Mouse (Mus musculus) heart, adult 9 months (tissue): ENCODE data around the gene Olfr47.
"Not testable (repeated sequence)": the region's sequence is repeated elsewhere in the genome, so short reads cannot be mapped to it uniquely, and the experiment has no call there.

Source experiments
- DNase-seq, 2 experiments: peaks; one replicate each; pipeline ENCODE4 v3.0.0; 2022; ENCODE audit warnings: low spot score in 2 of 2

Olfr47 gene

DNA sequence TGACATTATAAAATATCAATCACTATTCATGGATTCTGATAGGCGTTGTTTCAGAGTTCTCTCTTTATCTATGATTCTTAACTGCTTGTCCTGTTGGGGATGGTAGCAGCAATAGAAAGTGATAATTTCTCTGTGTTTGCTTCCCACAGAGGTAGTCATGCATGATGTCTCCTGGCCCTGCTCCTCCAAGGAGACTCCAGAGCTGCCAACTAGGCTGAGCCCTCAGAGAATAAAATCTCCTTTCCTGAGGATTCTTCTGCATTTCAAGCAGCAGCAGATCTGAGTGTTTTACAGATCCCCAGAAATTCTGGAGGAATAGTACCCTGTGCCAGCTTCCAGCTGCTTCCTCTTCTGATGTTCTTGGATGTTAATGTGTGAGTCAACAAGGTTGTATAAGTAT, at the start of gene Olfr47:
TSS of gene Olfr47 (plus strand) at position 275 of the 400 bp plus-strand sequence.
- not testable (repeated sequence) for DNase-seq

DNA sequence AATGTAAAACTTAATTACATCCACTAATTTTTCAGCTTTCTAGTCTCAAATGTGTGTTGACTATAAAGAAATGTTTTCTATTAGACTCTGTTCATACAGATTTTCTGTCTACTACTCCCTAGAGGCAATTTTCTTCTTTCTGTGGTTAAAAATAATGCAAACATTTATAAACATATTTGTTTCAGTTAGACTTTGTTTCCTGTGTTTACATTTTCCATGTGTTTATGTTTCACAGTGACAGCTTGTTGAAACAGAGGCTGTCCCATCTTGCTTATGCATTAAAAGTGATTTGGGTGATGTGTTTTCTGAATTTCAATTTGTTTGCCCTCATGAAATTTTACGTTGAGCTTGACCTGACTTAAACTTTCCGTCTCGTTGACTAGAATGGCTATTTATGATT, 40.3 kb upstream of the Olfr47 start:
- no peak for DNase-seq

DNA sequence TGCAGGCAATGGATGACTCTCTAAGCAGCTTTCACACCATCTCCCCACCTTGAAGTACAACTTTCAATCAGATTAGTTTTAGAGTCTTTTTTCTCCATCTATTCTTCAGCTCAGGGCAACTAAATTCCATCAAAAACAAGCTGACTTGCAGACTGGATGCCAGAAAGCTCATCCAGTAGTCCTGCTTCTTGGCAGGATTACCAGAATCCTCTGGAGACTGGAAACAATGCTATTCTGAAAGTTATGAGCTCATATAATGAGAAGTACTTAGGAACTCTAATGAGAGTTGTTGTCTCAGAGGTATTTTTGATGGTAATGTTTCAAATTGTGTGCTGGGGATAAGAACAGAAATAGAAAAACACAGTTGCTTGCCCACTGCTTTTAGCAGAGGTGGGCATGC, 34.5 kb upstream of the Olfr47 start, which contains the start of gene Olfr435:
TSS of gene Olfr435 (plus strand) at position 366 of the 400 bp plus-strand sequence.
- no peak for DNase-seq

DNA sequence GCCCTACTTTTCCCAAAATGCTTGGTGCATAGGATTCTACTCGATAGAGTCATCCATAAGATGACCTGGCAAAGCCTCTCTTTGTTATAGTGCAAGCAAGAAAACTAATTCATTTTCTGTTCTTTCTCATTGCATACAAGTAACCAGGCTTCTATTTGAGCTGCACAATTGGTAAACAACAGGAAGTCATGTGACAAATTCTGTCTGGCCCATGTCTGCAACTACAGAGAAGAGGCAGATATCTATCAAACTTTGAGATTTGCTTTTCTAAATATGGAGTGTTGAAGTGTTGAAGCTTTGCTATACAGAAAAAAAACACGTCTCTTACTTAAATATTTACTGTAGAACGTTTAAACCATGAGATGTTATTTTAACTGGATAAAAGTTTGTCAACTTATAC, 33.2 kb upstream of the Olfr47 start:
- no peak for DNase-seq

DNA sequence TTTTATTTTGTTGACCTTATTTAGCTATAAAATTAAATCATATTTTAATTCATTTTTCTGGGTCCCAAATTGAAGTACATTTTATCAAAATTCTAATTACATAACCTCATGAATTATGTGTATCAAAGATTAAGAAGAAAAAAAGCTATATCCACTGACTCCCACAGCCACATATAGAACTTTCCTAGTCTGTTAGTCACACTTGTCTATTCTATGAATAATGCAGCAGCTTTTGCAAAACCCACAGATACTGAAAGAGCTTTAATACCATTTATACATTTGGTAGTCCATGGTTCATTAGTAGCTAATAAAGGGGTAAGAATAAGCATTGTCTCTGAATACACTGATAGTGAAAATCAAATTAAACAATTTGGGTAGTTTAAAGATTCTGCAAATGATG, 28.5 kb upstream of the Olfr47 start:
- no peak for DNase-seq

DNA sequence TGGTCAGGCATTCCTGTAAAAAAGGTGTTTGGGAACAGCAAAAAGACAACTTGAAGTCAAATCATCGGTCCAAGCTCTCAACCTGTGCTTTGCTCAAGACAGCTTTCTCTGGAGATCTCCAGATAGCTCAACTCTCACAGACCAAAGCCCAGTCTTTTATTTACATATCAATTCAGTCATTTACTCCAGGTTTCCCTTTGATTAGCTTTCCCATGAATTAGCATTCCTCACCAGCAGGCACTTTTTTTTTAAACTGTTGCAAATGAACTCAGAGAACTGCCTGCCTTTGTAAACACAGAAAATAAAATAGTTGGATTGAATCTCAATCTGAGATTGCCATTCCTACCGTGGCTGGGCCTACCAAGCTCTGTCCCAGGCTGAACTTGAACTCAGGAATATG, 26.0 kb upstream of the Olfr47 start:
- DNase-seq = no peak

DNA sequence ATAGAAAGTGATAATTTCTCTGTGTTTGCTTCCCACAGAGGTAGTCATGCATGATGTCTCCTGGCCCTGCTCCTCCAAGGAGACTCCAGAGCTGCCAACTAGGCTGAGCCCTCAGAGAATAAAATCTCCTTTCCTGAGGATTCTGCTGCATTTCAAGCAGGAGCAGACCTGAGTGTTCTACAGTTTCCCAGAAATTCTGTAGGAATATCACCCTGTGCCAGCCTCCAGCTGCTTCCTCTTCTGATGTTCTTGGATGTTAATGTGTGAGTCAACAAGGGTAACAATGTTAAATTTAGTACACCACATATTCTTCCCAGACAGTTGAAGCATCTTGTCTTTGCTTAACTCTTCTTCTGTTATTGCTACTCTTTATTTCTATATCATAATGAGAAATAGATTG, 18.5 kb upstream of the Olfr47 start, which contains the start of gene Olfr434:
TSS of gene Olfr434 (plus strand) at position 149 of the 400 bp plus-strand sequence.
- DNase-seq = not testable (repeated sequence)

DNA sequence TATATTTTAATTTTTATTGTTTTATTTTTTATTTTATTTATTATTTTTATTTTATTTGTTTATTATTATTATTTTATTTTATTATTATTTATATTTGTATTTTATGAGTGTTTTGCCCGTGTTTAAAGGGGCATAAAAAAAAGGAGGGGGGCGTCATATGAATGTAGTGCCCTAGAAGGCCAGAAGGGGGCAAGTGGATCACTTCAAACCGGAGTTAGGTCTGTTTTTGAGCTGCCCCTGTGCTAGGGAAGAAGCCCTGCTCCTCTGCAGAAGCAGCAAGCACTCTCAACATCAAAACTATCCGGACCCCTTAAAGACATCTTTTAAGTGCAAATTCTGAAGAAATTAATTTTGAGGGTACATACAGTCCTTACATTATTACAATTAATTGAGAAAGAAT, 10.7 kb downstream of the Olfr47 start:
- no peak for DNase-seq

DNA sequence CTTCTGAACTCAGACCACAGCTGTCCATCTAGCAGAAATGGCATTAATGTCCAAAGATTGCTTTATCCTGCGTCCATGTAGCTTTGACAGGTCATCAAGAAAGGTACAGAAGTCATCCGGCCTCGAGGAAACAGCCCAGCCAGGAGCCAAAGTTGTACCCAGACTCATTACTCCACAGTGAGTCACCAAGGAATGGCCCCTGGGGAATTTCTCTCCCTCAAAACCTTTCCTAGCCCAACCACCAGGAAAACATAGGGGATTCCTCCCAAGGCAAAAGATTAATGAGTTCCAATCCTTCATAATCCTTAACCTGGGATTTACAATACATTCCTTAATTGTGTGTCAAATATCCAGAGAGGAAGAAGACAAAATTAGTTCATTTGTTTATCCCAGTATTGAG, 16.1 kb downstream of the Olfr47 start:
- DNase-seq = no peak

DNA sequence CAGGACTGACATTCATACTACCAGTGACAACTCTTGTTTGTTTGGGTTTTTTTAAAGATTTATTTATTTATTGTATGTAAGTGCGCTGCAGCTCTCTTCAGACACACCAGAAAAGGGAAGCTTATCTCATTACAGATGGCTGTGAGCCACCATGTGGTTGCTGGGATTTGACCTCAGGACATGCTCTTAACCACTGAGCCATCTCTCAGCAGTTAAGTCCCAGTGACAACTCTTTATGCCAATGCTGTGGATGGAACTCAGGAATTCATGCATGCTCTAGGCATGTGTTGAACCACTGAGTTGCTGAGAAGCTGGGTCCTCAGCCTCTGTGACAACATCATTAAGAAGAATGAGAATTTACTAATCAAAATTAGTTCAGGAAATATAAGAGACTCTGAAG, 21.7 kb downstream of the Olfr47 start:
- no peak for DNase-seq

DNA sequence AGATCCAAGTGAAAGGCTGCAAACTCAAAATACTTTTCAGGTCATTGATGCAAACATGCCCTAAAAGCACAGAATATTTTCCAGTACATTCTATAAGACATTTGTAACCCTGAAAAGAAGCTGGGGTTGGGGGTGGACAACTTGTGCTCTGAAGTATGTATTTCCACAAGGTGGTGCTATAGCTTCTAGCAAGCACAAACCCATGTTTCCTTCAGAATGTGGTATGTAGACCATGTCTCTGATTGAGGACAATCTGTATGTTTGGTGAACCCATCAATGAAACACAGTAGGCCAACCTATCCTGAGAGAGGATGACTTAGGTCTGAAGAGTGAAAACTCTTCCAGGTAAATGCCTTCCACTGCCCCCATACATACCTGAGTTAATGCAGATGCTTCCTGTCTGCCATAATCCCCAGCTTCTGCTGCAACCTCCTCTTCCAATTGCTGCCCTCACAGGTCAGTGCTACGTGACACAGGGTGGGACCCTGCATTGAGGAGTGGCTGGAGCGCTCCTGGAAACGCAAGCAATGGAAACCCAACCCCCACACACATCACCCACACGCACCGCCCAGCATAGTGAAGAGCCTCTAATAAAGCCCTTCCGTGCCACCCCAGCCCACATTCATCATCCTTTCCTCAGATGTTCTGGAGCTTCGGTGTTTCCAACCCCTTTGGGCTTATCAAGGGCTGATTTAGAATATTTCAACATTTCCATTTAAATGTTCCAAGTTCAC, 23.0 kb downstream of the Olfr47 start:
- peak in 1 of 2 experiments; percentile 7 for DNase-seq

DNA sequence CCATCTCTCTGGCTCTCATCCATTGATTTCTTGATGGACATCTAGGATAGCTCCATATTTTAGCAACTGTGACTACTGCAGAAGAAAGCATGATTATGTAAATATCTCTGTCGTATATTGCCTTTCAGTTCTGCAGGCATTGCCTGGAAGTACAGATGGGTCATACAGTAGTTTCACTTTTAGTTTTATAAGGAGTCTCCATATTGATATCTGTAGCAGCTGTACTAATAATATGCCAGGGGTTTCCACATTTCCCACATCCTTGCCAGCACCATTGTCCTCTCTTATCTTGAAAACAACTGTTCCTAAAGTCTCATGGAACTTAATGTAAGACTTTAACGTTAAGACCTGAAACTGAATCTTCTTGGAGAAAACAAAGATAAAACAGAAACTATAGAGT, 29.4 kb downstream of the Olfr47 start:
- peak; percentile 8 to 26 for DNase-seq

DNA sequence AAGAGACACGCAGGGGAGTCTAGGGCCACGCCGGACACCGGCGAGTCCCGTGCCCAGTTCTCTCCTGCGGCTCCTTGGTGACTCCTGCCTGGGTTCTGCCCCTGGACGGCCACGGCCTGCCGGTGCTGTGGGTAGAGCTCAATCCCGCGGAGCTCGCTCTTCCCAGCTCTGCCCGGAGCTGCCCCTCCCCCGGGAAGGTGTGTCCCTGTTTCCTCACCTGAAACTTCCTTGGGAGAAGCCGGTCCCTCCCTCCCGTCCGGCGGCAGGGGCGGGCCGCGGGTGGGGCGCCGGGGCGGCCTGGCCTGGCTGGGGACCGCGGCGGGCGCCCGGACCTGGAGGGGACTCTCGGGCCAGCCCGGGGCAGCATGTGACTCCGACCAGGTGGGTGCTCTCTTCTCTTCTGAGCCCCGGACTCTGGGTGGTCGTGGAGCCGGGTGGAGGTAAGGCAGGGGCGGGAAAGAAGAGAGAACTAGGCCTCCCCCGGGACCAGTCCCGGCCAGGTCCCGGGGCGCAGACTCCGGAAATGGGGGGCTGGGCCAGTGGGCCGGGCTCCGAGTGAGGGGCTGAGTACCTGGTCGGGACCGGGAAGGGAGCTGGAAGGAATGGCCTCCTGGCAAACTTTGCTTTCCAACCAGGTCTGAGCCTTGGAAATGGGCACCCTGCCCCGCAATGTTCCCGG, 34.2 kb downstream of the Olfr47 start, which contains the start of gene Arhgef5:
TSS of gene Arhgef5 (plus strand) at position 220 of the 679 bp plus-strand sequence.
- peak; percentile 41 to 71 for DNase-seq

DNA sequence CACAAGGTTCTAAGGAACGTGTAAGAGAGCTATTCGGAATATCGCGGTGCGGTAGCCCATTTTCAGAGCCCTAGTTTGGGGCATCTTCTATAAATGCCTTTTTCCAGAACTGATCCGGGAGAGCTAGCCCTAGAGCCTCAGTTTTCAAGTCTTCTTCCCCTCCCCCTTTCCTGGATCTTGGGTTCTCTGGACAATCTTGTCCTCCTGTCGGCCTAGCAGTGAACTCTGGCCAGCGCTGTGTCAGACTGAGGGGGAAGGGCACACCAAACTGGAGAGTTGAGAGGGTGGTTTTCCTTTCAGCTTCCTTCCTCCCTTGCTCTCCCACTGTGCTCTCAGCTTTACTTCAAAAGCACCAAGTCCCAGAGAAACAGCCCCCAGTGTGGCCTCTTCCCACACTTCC, 35.0 kb downstream of the Olfr47 start:
- DNase-seq = peak; percentile 30 to 31

DNA sequence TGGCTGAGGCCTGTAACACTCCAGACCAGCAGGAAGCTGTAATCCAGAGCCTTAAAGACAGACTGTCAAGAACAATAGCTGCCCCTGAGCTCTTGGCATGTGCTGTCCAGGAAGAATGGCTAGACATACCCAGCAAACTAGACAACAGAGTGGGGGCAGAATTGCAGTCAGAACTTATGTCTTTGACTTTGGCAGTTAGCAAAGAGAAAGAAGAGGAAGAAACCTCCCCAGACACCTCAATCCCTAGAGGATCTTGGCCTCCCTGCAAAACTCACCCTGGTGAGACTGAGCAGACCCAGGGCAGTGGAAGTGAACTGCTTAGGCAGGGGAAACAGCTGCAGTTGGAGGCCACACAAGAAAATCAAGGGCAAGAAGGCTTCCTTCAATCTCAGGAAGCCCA, 41.3 kb downstream of the Olfr47 start:
- peak; percentile 17 to 54 for DNase-seq

DNA sequence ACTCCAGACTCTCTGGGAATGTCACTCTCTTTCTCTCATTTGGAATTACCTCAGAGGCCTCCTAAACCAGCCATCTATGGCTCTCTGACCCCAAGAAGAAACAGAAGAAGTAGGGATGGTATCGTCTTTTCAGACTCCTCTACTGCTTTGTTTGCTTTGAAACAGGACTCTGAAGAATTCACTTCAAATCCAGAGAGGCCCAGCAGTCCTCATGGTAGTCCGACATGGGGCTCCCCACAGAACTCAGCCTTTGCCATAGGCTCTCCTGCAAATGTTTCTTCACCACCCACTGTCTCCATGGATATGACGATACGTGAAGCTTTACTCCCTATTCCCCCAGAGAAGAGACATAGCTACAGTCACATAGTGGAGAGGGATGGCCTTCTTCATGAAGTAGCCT, 42.8 kb downstream of the Olfr47 start:
- no peak for DNase-seq

DNA sequence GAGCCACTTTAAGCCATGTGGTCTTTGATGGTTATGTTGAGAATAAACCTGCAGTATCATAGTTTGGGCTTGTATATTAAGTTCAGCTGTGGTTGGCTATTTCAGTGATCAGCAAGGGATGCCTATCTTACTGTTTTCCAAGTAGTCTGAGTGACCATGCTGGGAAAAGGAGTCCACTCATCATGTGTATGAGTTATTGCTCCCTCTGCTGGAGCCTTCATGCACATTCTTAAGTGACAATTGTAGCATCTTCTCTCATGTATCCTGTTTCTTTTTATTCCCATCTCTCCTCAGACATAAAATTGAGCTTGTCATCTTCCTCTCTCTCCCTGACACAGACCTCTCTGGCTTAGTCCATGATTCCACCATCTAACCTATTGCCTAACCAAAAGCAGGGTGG, 46.9 kb downstream of the Olfr47 start:
- DNase-seq = no peak

DNA sequence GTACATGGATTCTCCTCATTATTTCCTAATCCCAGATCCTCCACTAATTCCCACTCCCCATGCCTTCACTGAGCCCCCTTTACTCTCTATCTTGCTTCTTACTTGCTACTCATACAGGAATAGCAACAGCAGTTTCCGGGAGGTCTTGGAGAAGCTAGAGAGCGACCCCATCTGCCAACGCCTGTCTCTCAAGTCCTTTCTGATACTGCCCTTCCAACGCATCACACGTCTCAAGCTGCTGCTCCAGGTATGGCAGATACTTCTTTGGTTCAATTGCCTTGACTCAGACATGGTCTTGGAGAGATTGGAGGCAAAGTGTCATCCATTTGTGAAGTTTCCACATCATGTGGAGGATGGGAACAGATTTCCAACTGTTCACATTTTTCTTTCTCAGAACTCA, 49.2 kb downstream of the Olfr47 start:
- no peak for DNase-seq
